Mouse (Mus musculus): ENCODE results near the gene Akr1b10. TPM values are rescaled to one million over a fixed set of nuclear protein-coding genes. Genes with fewer than 3 reads are reported as not detected.
"Not testable (repeated sequence)": the region's sequence is repeated elsewhere in the genome, so short reads cannot be mapped to it uniquely, and the experiment has no call there.

Gene Akr1b10
- polyA plus RNA-seq (2016; fragmentation: Nextera tagmentation; extraction: Ambion mirVana) = 16.1 and 17.4 TPM in 2 replicates

DNA sequence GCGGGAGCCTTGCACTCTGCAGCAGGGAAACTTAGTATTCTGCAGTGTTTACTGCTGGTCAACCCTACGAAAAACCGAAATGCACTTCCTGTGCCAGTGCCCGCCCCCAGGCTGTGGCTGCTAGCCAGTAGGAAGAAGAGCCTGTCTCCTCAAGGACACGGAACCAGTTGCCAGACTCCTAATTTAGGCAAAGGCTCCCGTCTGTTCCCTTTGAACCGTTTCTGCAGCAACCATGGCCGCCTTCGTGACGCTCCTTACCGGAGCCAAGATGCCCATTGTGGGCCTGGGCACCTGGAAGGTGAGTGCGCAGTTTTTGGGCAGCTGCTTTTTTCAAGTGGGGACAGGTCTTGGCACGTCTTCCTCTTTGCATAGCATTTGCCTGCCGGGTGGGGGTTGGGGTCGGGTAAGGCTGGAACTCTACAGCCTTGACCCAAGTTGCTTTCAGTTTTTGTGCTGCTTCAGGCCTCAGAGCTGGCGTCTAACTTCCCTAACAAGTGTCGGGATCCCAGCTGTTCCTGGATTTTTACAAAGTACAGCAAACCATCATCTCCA lies at the start of gene Akr1b10:
Akr1b10 (plus strand) TSS at position 109 of the 552 bp plus-strand sequence.
- Histone ChIP-seq H3K4me2 (peak within 1 kb of the TSS; percentile 74), H3K9me3 (no peaks in the 10 kb centered on the region), H3K4me1 (replicated peaks) (peaks cover 9% of the 10 kb centered on the region; the same call in 1 of the 2 replicates), H3K27me3 (no peaks in the 10 kb centered on the region), H3K27ac (peak within 1 kb of the TSS; percentile 59), H3K4me3 (replicated peaks) (peak within 1 kb of the TSS; percentile 51), H3K9ac (replicated peaks) (peak within 1 kb of the TSS; percentile 51; the same call in 1 of the 2 replicates), H3K36me3 (peaks cover 6% of the 10 kb centered on the region; the same call in 1 of the 2 replicates)
- under 1% methylated on average over 17 of the region's 17 CpGs for WGBS
- no peak for ATAC-seq (ENCODE audit: insufficient number of reproducible peaks, insufficient read depth, low FRiP score, low TSS enrichment, low read depth)

DNA sequence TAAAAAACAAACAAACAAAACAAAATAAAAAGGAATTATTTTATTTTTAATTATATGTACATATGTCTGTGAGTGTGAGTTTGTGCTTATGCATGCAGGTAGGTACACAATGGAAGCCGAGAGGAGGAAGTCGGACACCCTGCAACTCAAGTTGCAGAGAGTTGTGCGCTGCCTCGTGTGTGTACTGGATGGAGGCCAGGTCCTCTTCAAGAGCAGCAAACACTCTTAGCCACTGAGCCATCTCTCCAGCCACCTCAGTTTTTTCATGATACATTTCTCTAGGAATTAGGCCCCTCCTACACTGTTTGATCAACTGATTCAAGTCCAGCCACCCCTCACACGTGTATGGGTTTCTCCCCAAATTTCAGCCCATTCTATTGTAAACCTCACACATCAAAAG lies 49.3 kb upstream of the Akr1b10 start:
- no peak overlapping the region for H3K27ac ChIP-seq
- ATAC-seq (ENCODE audit: insufficient number of reproducible peaks, insufficient read depth, low FRiP score, low TSS enrichment, low read depth) = no peak
- H3K4me1 ChIP-seq (replicated peaks) = no peaks in the 10 kb centered on the region
- no peak overlapping the region for H3K4me3 ChIP-seq (replicated peaks)
- H3K9me3 ChIP-seq = no peaks in the 10 kb centered on the region
- no peaks in the 10 kb centered on the region for H3K27me3 ChIP-seq
- H3K4me2 ChIP-seq = no peak overlapping the region
- WGBS = 83% methylated on average over 5 of the region's 5 CpGs
- H3K9ac ChIP-seq (replicated peaks) = no peak overlapping the region
- no peaks in the 10 kb centered on the region for H3K36me3 ChIP-seq

DNA sequence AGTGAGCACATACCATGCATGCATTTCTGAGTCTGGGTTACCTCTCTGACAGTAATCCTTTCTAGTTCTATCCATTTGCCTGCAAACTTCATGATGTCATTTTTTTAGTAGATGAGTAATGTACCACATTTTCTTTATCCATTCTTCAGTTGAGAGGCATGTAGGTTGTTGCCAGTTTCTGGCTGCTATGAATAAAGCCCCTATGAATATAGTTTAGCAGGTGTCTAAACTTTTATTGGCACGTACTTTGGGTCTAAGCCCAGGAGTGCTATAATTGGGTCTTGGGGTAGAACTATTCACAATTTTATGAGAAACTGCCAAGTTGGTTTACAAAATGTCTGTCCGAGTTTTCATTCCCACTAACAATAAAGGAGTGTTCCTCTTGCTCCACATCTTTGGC lies 46.2 kb upstream of the Akr1b10 start:
- Histone ChIP-seq H3K4me2 (no peak overlapping the region), H3K27me3 (no peaks in the 10 kb centered on the region), H3K4me3 (replicated peaks) (no peak overlapping the region), H3K27ac (no peak overlapping the region), H3K9me3 (peaks cover 4% of the 10 kb centered on the region; the same call in 1 of the 2 replicates), H3K36me3 (no peaks in the 10 kb centered on the region), H3K4me1 (replicated peaks) (no peaks in the 10 kb centered on the region), H3K9ac (replicated peaks) (no peak overlapping the region)
- no peak for ATAC-seq (ENCODE audit: insufficient number of reproducible peaks, insufficient read depth, low FRiP score, low TSS enrichment, low read depth)
- 63% methylated on average over 2 of the region's 2 CpGs for WGBS

DNA sequence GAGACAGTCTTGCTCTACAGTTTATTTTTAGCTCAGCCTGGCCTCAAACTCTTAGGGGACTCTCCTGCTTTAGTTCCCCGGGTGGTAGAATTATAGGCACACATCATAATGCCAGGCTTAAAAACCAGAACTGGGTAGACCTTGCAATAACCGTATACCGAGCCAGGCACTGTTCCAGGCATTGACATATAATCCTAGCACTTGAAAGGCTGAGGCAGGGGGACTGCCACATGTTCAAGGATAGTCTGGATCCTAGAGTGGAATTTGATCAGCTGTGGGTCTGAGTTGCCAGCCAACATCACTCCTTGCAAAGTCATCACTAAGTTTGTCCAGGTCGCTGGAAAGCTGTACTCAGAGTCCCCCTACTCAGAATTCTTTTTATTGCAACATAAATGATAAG lies 42.0 kb upstream of the Akr1b10 start:
- no peaks in the 10 kb centered on the region for H3K36me3 ChIP-seq
- peaks cover 4% of the 10 kb centered on the region; the same call in 1 of the 2 replicates for H3K9me3 ChIP-seq
- no peak overlapping the region for H3K4me2 ChIP-seq
- H3K27me3 ChIP-seq = no peaks in the 10 kb centered on the region
- no peak overlapping the region for H3K4me3 ChIP-seq (replicated peaks)
- ATAC-seq (ENCODE audit: insufficient number of reproducible peaks, insufficient read depth, low FRiP score, low TSS enrichment, low read depth) = no peak
- H3K4me1 ChIP-seq (replicated peaks) = peaks cover 8% of the 10 kb centered on the region
- H3K27ac ChIP-seq = no peak overlapping the region
- no peak overlapping the region for H3K9ac ChIP-seq (replicated peaks)
- WGBS = 77% methylated on average over 4 of the region's 4 CpGs

DNA sequence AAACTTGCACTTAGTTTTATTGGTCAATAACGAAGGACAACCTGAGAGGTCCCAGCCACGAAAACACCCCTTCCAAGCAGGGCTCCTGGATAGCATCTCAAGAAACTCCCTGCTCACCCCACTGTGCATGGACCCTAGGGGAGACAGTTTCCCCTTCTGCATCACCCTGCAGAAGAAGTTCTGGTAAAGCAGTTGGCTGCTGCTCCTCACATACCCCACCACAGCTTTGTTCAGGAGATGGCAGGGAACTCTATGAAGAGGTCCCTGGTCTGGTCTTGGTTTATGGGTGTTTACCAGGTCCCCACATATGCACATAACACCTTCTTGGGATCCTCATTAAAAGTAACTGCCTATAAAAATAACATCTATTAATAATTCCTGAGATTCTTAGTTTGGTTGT lies 41.5 kb upstream of the Akr1b10 start:
- no peaks in the 10 kb centered on the region for H3K27me3 ChIP-seq
- no peak overlapping the region for H3K9ac ChIP-seq (replicated peaks)
- peaks cover 4% of the 10 kb centered on the region; the same call in 1 of the 2 replicates for H3K9me3 ChIP-seq
- no peak overlapping the region for H3K4me3 ChIP-seq (replicated peaks)
- ATAC-seq (ENCODE audit: insufficient number of reproducible peaks, insufficient read depth, low FRiP score, low TSS enrichment, low read depth) = no peak
- H3K4me2 ChIP-seq = no peak overlapping the region
- WGBS = 67% methylated on average over 2 of the region's 2 CpGs
- H3K36me3 ChIP-seq = no peaks in the 10 kb centered on the region
- no peak overlapping the region for H3K27ac ChIP-seq
- H3K4me1 ChIP-seq (replicated peaks) = peaks cover 8% of the 10 kb centered on the region

DNA sequence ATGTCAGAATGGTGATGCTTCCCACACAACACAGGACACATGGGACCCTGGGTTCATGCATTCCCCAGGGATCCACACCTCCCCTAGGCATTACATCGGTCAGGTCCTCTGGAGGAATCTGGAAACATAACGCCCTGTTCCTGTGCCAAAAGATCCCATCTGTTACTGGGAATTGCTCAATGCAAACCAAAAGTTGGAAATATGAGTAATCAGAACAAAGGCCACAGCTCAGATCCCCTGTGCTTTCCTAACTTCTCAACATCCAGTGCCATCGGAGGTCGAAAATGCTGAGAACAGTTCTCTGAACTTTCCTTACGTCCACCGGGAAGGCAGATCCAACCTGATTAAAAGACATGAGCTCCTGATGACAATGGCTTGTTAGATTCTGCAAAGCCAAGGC lies 40.6 kb upstream of the Akr1b10 start:
- Histone ChIP-seq H3K9ac (replicated peaks) (no peak overlapping the region), H3K4me1 (replicated peaks) (peaks cover 8% of the 10 kb centered on the region), H3K9me3 (peaks cover 4% of the 10 kb centered on the region; the same call in 1 of the 2 replicates), H3K27me3 (no peaks in the 10 kb centered on the region), H3K4me3 (replicated peaks) (no peak overlapping the region), H3K36me3 (no peaks in the 10 kb centered on the region), H3K27ac (no peak overlapping the region), H3K4me2 (no peak overlapping the region)
- no peak for ATAC-seq (ENCODE audit: insufficient number of reproducible peaks, insufficient read depth, low FRiP score, low TSS enrichment, low read depth)
- 88% methylated on average over 6 of the region's 6 CpGs for WGBS

DNA sequence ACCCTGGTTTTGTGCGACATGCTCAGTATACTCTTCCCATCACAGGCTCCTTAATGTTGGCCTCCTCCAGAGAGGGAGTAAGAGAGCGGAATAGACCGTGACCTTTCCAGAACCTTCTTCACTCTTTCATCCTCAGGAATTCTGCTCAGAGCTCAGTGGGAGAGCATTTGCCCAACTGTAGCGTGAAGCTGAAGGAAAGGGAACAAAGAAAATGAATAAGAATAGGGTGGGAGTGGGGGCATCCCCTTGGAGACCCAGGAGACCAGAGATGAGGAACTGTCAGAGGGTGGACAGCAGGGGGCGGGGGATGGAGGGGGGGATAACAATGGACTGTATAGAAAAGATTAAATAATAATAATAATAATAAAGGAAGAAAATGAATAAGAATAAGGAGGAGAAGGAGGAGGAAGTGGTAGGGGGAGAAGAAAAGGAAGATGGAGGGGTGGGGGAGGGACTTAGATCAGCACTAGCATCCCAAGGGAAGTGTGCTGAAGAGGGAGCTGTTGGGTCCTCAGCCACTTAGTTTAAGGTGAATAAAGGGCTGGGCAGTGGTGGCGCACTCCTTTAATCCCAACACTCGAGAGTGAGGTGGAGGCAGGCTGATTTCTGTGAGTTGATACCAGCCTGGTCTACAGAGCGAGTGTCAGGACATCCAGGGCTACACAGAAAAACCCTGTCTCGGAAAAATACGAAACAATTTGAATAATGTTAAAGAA lies 39.7 kb upstream of the Akr1b10 start:
- H3K4me3 ChIP-seq (replicated peaks) = no peak overlapping the region
- H3K9ac ChIP-seq (replicated peaks) = no peak overlapping the region
- H3K36me3 ChIP-seq = no peaks in the 10 kb centered on the region
- WGBS = 69% methylated on average over 10 of the region's 10 CpGs
- peaks cover 4% of the 10 kb centered on the region; the same call in 1 of the 2 replicates for H3K9me3 ChIP-seq
- peaks cover 8% of the 10 kb centered on the region for H3K4me1 ChIP-seq (replicated peaks)
- H3K27me3 ChIP-seq = no peaks in the 10 kb centered on the region
- H3K4me2 ChIP-seq = no peak overlapping the region
- ATAC-seq (ENCODE audit: insufficient number of reproducible peaks, insufficient read depth, low FRiP score, low TSS enrichment, low read depth) = no peak
- H3K27ac ChIP-seq = no peak overlapping the region

DNA sequence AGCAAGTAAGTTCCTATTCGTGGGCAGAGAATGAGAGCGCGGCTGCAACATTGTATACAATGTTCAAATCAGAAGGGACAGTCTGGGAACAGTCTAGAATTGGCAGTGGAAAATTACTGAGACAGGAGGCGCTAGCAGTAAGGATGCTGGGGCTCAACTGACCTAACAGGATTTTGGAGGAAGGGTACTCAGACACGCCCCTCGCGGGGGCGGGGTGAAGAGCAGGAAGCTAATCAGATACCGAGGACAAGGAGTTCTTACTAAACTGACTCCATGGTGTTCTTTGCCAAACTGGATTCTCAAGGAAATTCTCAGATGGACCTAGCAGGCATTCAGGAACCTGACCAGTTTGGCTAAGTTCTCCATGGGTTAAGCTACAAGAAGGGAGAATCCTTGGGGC lies 39.1 kb upstream of the Akr1b10 start:
- no peaks in the 10 kb centered on the region for H3K36me3 ChIP-seq
- 30% methylated on average over 9 of the region's 9 CpGs for WGBS
- H3K9ac ChIP-seq (replicated peaks) = no peak overlapping the region
- H3K4me2 ChIP-seq = no peak overlapping the region
- no peak overlapping the region for H3K27ac ChIP-seq
- H3K4me3 ChIP-seq (replicated peaks) = no peak overlapping the region
- H3K27me3 ChIP-seq = no peaks in the 10 kb centered on the region
- H3K4me1 ChIP-seq (replicated peaks) = peaks cover 8% of the 10 kb centered on the region
- no peak for ATAC-seq (ENCODE audit: insufficient number of reproducible peaks, insufficient read depth, low FRiP score, low TSS enrichment, low read depth)
- peaks cover 4% of the 10 kb centered on the region; the same call in 1 of the 2 replicates for H3K9me3 ChIP-seq

DNA sequence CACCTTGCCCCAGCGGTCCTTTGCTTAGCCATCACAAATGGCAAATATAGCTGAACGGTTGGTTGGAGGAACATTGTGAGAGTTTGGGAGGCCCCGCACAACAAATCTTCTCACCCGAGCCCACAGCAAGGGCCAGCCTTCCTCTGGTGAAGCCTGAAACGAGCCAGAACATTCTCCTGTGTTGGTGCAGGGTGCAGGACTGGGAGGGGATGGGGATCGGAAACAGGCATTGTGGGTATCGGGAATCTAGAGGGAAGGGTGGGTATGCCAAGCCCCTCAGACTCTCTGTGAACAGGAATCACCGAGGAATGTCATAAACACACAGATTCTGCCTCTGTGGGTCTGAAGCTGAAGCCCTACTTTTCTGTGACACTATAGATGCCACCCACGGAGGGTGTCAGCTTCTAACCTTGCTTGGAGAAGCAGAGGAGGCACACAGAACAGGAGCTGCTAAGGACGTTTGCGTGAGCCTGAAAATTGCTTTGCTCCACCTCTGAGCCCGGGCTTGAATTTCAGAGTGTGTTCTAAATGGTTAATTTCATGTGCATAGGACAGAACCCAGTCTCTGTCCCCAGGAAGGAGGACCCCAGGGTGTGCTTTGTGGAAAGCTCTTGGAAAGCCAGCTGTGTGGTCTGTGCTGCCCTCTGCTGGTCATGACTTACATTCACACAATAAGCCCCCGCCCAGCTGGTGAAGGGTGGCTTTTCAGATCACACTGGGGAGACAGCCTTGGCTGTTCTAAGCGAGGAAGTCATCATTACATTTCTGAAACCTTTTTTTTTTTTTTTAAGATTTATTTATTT lies 37.7 kb upstream of the Akr1b10 start:
- Histone ChIP-seq H3K27me3 (no peaks in the 10 kb centered on the region), H3K4me2 (no peak overlapping the region), H3K4me3 (replicated peaks) (no peak overlapping the region), H3K9me3 (0 out of 2 replicates have a peak, but pooled peaks cover under 1% of the 10 kb centered on the region), H3K4me1 (replicated peaks) (peaks cover 13% of the 10 kb centered on the region), H3K27ac (no peak overlapping the region), H3K9ac (replicated peaks) (no peak overlapping the region), H3K36me3 (no peaks in the 10 kb centered on the region)
- peak; percentile 66 for ATAC-seq (ENCODE audit: insufficient number of reproducible peaks, insufficient read depth, low FRiP score, low TSS enrichment, low read depth)
- 51% methylated on average over 14 of the region's 14 CpGs for WGBS

DNA sequence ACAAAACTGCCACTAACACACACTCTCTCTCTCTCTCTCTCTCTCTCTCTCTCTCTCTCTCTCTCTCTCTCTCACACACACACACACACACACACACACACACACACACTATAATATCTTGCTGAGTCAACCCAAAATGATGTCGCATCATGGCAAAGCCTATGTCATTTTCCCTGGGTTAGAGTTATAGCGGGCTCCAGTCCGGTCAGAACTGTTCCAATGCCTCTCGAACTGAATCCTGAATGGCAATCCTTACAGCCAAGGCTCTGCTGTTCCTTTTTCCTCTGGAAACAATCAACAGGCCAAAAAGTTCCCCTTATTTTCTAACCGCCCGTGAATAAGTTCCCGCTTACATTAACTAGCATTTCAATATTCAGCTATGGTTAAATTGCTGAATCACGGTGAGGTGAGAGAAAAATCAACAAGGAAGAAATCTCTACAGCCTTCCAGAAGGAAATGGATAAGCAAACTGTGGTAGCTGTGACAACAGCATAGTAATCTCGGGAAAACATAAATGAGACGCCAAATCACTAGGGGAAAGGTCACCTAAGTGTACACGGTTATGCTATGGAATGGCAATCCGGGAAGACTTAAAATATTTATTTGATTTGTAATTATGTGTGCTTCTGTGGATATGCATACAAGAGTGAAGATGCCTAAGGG lies 33.9 kb upstream of the Akr1b10 start:
- H3K9me3 ChIP-seq = no peaks in the 10 kb centered on the region
- H3K4me2 ChIP-seq = no peak overlapping the region
- no peak overlapping the region for H3K9ac ChIP-seq (replicated peaks)
- peaks cover 27% of the 10 kb centered on the region for H3K4me1 ChIP-seq (replicated peaks)
- no peaks in the 10 kb centered on the region for H3K36me3 ChIP-seq
- no peak for ATAC-seq (ENCODE audit: insufficient number of reproducible peaks, insufficient read depth, low FRiP score, low TSS enrichment, low read depth)
- H3K4me3 ChIP-seq (replicated peaks) = no peak overlapping the region
- no peak overlapping the region for H3K27ac ChIP-seq
- H3K27me3 ChIP-seq = no peaks in the 10 kb centered on the region
- 89% methylated on average over 12 of the region's 12 CpGs for WGBS

DNA sequence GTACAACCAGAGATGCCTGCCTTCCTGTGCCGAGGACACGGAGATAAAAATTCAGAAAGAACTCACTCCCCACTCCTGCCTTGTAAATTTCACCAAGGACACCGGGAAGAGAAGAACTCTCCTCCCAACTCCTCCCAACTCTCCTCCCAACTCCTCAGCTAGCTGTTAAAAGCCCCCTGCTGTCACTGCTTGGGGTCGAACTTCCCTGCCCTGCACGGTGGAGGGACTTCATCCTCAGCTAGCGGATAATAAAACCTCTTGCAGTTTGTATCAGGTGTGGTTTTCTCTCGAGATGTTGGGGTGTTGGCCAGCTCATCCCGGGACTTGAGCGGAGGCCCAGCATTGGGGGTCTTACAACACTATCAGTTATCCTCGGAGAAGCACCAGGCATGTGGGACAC lies 32.5 kb upstream of the Akr1b10 start:
- H3K9ac ChIP-seq (replicated peaks); ATAC-seq (ENCODE audit: insufficient number of reproducible peaks, insufficient read depth, low FRiP score, low TSS enrichment, low read depth): not testable (repeated sequence)

More for the DNA sequence above, 32.5 kb upstream of the Akr1b10 start:
- 38% methylated on average over 10 of the region's 10 CpGs for WGBS
- H3K27me3 ChIP-seq; H3K27ac ChIP-seq; H3K36me3 ChIP-seq; H3K9me3 ChIP-seq; H3K4me2 ChIP-seq; H3K4me3 ChIP-seq (replicated peaks): not testable (repeated sequence)
- H3K4me1 ChIP-seq (replicated peaks) = peaks cover 23% of the 10 kb centered on the region

All from limb, embryonic 12.5 days (tissue).